Mouse (Mus musculus) left cerebral cortex, adult 2 months (tissue): ENCODE measurements around the gene Aox3. TPM values are rescaled to one million over a fixed set of nuclear protein-coding genes. Genes with fewer than 3 reads are reported as not detected.

Source experiments
- DNase-seq, 2 experiments: peaks; one replicate each; pipeline ENCODE4 v3.0.0; 2021 to 2022; ENCODE audit warnings: low spot score in 2 of 2, mixed read lengths in 1 of 2; ENCODE audit errors: extremely low spot score in 1 of 2
- H3K27ac ChIP-seq: fragments of 200-600 bp; 2 replicates; pipeline ENCODE4 v1.8.1; 2022
- H3K4me3 ChIP-seq: fragments of 200-600 bp; 2 replicates; pipeline ENCODE4 v1.8.1; 2022
- CTCF ChIP-seq: fragments of 200-600 bp; IDR thresholded peaks from 2 replicates; pipeline ENCODE4 v1.8.1; 2022; ENCODE audit warnings: antibody characterized with exemption, mild to moderate bottlenecking, moderate library complexity
- intact Hi-C: fragments of 180-260 bp; cut with DNase I; formaldehyde crosslinking; loops from one replicate; pipeline ENCODE4 v1.15.1; 2025
- total RNA-seq, 2 experiments: library from RNA; stranded (reverse); gene quantifications; 2 replicates each; pipeline ENCODE4 v1.2.3; 2021

Aox3 gene
- total RNA-seq, 2 experiments from 2014 or later, result 2.9 to 3.6 TPM

GRCm38 (mm10) chr1:58248518-58248917, 135.6 kb downstream of the Aox3 start:
- intact Hi-C loops, result no loop called here
- Histone ChIP-seq H3K4me3 (no peak overlapping the region), H3K27ac (no peak overlapping the region)
- no peak for DNase-seq
- no peak for TF ChIP-seq CTCF

Other genes starting within 250 kb of the Aox3 start
- under 1 TPM; 0.35 to 0.54 TPM for gene Sgo2a, start 117.2 kb upstream of the Aox3 start, total RNA-seq
- 10 to 100 TPM; 16.3 to 17.8 TPM for gene Kctd18, start 94.2 kb upstream of the Aox3 start, total RNA-seq
- gene Aox1, start 83.2 kb upstream of the Aox3 start, total RNA-seq, result 1 to 10 TPM; 3.2 to 4.6 TPM
- gene Aox4, start 97.3 kb downstream of the Aox3 start, total RNA-seq, result 1 to 10 TPM; 4.0 to 5.9 TPM
- under 1 TPM in 1 of 2 experiments, not detected in 1; 0.05 TPM for gene Aox2, start 165.2 kb downstream of the Aox3 start, total RNA-seq